Mouse (Mus musculus): ENCODE measurements at regions not wholly inside any gene's neighbourhood (a gene's known extent, or its start where the extent isn't known, plus 50 kb on each side); places are given as distances from the start of the nearest gene placed in this dataset.
"Not testable (repeated sequence)": the region's sequence is repeated elsewhere in the genome, so short reads cannot be mapped to it uniquely, and the experiment has no call there.

DNA sequence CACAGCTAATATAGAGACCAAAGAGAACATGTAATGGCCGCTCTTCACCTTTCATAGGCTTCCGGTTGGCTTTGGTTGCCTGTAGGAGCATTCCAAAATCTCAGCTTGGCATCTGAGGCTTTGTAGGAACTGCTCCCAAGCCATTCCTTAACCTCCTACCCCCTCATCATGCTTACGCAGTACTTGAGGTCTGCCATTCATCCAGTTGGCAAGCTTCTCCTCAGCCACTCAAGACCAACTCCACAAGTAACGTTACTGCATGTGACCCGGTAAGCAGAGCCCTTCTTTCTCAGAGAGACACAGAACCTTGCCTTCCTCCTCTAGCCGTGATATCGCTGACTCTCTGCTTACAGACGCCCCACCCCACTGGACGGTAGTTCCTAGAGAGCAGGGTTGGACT is 94.6 kb upstream of the Ttc29 start:
- DNase-seq = no peak
- intact Hi-C loops (cut with DNase I) = no loop called here

DNA sequence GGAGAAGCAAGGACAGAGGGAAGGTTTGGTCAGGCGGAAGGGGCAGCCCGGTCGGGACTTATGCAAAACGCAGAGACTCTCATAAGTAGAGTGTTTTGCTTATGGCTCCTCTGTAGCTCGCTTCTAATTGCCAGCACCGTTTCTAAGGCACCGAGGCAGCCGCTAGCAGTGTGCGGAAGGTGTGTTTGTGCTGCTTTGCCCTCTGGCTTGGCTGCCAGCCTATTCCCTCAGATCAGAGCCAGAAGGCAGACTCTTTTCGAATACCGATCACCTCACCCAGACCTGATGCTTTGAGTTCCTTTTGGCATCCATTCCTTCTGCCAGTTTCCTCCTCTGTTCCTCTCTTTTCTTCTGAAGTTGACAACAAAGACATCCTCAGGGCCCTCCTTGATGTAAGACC is 93.4 kb upstream of the Ttc29 start:
- intact Hi-C loops (cut with DNase I) = no loop called here
- DNase-seq = no peak

DNA sequence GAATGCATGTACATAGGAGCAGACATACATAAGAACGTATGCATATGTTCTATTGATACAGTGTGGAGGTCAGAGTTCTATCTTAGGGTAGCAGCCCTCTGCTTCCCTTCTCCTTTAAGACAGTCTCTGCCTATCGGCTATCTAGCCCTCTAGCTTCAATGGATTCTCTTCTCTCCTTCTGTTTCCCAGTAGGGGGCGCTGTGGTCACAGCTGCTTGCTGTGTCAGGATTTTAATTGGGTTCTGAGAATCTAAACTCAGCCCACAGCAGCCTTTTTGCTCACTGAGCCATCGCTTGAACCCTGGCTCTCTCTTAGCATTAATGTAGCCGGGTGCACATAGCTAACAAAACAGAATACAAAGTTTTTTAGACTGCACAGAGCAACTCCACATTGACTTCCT is 88.8 kb upstream of the Ttc29 start:
- intact Hi-C loops (cut with DNase I) = no loop called here
- no peak for DNase-seq

DNA sequence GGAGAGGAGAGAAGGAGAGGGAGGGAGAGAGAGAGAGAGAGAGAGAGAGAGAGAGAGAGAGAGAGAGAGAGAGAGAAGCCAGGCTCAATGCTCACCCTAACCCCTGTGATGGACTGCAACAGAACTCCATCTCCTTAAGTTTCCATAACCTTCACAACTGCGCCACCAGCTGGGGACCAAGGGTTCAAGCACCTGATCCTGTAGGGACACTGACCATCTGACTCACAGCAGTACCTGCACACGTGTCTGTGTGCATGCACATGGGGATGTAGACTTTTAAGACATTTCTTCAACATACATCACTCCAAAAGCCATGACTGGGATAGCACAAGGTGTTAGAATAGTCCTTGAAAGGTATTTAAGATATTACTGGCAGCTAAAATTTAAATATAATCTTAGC is 85.2 kb upstream of the Ttc29 start:
- intact Hi-C loops (cut with DNase I) = no loop called here
- peak in 1 of 2 experiments; percentile 10 for DNase-seq

DNA sequence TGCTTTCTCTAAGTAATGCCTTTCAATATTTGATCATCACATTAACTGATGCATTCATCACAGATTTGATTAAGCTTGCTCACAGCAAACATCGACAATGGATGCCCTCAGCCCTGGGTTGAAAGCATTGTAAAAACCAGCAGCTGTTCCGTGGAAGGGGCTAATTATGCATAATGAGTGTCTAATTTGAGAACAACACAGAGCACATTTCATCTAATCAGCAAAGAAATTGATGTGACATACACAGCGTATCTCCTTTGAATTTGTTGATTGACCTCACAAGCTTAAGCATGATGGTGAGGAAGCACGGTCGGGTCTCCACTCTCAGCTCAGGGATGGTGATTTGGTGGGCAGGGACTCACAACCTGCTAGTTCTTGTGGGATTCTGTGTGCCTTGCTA is 84.0 kb upstream of the Ttc29 start:
- no peak for DNase-seq
- intact Hi-C loops (cut with DNase I) = no loop called here

DNA sequence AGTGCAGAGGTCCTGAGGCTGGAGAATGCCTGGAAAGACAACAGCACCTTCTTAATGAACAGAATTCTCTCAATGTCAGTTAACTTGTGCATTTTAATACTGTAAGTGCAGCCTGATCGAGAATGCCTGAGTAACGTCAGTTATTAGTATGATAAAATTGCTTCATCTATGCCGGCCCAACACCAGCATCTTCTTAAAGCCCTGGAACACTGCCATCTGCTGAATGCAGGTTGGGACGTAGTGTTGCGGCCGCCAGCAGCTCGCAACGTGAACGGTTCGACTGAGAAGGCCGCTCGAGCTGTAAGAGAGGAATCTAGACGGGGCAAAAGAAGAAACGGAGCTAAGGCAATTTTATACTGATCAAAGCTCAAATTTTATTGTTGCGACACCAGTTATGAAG is 73.6 kb upstream of the Ttc29 start:
- intact Hi-C loops (cut with DNase I); DNase-seq: not testable (repeated sequence)

DNA sequence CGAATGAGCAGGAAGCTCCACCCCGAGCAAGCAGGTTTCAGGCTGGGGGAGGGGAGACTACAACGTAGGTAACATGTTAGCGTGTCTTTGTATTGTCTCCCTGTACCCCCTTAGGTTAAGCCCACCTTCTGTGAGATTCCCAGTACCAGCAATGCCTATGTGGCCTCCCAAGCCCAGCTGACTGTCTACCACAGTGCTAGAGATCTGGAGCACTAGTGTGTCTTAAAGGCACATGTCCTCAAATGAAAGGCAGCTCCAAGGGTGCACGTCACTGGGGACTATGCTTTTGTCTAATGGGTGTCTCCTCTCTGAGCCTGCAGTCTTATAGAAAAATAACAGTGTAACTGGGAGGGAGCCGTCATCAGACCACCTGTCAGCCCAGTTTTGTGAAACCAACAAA is 65.9 kb upstream of the Ttc29 start:
- intact Hi-C loops (cut with DNase I) = no loop called here

DNA sequence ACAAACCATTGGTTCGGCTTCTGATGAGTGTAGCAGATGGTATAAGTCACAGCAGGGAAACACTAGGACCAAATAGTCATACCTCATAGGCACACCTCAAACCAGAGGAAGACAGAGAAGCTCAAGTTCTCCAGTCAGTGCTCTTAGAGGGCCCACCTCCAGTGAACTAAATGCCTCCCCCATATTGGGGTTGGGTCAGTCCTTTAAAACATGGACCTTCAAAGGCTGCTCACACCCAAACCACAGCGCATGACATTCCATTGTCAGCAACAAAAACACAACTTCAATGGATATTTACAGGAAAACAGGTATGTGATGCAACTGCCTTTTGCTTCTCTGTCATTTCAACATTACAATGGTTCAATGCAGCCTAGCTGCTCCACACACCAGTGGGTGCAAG is 65.1 kb upstream of the Ttc29 start:
- intact Hi-C loops (cut with DNase I) = no loop called here
- no peak for DNase-seq

More for the DNA sequence above, 65.9 kb upstream of the Ttc29 start:
- DNase-seq = no peak

DNA sequence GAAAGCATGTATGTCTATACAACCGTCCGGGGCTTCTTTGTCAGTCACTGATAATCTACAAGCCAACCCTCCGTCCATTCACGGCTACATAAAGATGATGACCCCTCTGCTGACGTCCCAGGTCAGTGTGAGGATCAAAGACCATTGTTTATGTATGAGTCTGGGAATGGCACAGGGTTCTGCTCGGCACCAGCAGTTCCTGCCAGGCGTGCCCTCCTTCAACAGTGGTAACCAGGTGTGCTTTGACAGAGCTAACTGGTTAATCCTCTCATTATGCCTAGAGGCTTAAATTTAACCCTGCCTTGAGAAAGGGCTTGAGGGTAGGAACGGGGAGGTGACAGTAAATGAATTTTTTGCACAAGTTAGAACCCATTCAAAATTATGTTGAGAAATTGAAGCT is 58.2 kb upstream of the Ttc29 start:
- DNase-seq = no peak
- intact Hi-C loops (cut with DNase I) = no loop called here

DNA sequence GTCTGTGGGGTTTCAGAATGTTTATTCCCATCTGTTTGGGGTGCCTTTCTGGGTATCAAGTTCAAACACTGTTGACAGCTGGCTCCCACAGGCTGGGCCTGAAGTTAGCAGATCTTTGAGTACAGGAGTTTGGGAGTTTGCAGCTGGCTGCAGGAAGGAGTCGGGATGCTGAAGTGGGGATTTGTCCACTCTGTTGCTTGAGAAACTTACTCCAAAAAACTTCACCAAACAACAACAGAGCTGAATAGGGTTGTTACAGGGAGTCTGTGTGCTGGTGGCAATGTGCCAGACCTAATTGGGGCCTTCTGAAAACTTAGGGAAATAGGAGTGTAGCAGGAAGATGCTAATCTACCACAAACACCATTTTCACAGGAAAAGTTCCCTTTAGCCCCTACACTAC is 51.1 kb upstream of the Ttc29 start:
- intact Hi-C loops (cut with DNase I) = no loop called here
- no peak for DNase-seq

DNA sequence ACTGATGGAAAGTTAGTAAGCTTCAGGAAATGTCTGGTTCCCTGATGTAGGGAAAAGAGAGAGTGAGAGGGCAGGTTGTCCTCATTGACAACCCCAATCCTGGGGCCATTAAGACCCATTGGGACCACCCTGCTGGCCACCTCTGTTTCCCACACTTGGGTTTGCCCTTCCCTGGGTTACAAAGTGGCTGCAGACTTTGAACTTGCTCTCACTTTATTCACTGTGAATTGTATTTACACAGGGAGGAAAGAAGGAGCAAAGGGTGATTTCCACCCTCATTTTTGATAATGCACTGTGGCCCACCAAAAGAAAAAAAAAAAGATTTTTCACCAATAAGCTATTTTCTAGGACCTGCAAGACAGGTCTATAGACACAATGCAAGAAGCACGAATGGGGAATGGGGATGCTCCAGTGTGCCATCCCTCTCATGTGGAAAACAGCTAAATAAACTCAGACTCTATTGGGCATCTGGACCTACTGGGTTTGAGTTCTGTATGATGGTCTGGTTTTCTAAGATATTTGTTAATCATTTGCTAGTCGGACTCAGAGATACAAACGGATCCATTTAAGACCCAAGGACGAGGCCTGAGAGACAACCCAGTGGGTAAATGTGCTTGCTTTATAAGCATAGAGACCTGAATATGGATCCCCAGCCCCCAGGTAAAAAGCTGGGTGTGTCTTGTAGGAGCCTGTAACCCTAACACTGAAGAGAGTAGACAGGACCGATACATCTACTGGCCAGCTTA is 50.2 kb upstream of the Ttc29 start:
- no peak for DNase-seq
- intact Hi-C loops (cut with DNase I) = no loop called here
